Mouse (Mus musculus) heart, adult 9 months (tissue): ENCODE data around the gene B3galt1.

Source experiments
- DNase-seq, 2 experiments: peaks; one replicate each; pipeline ENCODE4 v3.0.0; 2022; ENCODE audit warnings: low spot score in 2 of 2

The B3galt1 gene

DNA sequence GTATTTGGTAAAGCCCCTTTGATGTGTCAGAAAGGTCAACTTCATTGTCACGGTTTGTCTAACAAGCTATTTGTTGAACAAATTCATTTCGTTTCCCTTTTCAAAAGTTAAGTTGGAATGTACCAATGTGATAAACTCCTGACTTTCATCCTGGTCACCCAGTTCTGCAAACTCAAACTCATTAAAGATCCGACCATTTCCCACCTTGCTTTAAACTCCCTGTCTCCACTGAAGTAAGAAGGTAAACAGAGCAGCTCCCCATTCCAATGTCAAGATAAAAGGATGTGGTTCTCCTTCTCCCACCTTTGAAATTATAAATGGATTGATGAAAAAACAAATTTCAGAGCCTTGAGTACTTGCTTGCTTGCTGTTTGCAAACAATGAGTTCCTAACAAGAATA is 487.6 kb downstream of the B3galt1 start:
- no peak for DNase-seq

DNA sequence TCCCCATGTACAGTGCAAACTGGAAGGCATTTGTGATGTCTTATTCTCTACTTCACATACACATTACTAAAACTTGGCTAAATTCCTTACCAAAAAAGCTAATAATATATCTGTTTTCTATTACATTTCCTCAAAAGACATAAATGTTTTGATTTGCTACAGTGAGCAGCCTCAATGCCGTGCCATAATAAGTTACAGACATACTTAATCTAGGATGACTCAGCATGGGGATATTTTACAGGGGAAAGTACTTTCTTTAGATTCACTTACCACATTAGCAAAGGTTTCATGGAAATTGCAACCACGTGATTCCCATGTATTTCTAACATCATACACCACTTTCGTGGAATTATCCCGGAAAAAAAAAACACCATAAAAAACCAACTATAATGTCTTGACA is 495.7 kb downstream of the B3galt1 start:
- DNase-seq, result no peak

DNA sequence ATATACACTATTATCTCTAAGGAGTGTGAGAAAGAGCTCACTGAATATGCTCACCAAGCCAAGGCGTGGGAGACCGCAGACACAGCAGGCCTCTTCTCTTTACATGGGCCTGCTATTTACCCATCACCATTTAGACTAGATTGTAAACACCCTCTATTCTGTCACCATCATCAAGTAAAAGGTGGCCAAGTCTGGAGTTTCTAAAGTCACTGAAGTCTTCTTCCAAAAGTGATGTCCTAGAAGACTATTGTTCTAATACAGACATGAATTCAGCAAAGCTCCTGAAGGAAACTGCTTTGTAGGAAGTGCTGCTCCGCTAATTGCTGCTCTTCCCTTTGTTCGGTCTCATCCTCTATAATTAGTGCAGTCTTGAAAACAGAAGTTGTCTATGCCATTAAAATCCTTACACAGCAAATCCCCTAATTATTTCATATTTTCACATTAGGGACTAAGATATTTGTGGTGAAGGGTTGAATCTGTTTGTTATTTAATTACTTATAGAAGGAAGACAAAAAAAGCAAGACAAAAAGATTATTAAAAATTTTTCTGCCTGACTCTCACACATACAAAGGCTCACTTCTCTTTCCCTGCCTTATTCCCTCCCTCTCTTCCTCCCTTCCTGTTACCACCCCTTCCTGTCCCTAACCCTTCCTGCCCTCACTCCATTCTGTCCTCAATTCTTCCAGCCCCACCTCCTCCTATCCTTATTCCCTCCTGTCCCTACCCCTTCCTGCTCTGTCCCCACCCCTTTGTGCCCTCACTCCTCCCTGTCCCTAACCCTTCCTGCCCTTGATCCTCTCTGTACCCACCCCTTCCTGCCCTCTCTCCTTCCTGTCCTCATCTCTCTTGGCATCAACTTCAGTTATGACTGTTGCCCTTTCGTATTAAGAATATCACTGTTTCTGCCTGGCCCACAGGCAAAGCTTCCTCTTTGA is 514.0 kb downstream of the B3galt1 start:
- DNase-seq, result no peak

DNA sequence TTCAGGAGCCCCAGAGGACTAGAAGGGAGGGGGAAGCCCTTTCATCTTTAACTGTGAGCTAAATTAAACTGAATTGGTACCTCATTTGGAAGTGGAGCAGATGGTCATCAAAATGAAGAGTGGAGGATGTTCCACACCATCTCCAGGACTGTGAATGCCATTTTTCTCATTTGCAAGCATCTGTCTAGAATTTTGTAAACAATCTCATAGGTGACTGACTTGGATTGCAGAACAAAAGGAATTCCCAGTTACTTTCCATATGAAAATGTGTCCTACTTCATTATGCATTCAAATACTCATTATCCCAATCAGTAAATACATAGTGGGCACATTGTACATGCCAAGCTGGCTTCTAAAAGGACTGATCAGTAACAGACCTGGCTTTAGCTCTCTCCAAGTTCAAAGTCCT is 515.2 kb downstream of the B3galt1 start:
- DNase-seq, result no peak

DNA sequence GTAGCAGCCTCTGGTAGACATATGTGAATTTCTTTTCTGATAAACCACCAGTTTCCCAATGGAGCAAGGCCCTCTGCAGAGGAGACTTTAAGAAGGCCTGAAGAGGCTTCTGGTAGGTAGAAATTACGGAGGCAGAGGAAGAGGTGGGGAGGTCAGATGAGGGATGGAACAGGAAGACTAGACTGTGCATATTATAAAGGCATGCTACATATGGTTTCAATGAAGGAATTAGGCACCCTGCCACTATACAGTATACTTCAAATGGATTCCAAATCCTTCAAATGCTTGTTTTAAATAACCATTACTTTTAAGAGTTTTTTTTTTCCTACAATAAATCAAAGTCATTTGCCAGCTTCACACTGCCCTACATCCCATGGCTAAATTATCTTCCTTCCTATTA is 518.8 kb downstream of the B3galt1 start:
- DNase-seq, result no peak

DNA sequence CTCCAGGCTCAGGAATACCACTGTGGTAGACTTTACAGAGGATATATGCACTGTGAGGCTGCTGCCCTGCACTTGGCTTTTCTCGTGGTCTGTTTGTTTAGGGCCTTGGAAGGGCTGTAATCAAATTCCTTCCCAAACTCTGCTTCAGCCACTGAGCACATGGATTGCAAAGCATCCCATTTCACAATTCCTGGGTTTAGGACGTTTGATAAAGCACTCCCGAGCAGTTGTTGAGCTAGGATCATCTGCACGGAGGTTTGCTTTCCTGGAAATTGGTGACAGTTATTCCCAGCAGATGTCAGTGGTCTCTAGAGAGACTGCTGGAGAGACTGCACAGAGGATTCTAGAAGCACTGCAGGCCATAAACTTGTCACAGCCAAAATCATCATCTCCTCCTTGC is 520.4 kb downstream of the B3galt1 start:
- no peak for DNase-seq

DNA sequence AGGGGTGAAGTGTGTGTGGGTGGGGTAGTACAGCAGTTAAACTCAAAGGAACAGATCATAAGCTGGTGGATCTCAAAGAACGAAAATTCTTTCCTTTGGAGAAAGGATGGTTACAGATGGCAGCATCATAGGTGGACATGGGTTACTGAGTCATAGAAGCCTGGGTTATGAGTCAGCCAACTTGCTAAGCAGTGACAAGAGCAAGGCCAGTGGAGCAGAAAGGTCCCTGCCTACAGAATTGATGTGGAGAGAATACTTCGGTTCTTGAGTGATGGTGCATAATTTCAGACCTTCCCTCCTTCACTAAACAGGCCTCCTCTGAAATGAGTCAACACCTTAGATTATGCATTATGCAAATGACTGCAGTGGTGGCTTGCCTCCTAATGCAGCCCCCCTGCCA is 525.9 kb downstream of the B3galt1 start:
- no peak for DNase-seq

DNA sequence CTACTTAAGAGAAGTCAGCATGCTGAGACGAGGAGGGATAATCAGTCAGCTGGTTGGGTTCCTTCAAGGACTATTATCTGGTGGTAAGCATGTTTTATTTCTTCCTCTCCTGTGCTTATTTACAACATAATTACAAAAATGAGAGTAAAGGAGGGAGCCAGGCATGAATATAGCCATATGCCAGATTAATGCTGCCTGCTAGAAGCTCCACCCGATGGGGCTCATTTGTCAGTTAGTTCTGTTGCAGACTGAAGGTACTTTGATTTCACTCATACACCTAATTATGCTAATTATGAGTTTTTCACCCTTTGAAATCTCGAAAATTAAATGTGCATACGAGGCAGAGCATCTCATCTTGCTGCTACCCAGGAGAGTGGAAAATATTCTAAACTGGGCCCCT is 539.0 kb downstream of the B3galt1 start:
- DNase-seq, result no peak

DNA sequence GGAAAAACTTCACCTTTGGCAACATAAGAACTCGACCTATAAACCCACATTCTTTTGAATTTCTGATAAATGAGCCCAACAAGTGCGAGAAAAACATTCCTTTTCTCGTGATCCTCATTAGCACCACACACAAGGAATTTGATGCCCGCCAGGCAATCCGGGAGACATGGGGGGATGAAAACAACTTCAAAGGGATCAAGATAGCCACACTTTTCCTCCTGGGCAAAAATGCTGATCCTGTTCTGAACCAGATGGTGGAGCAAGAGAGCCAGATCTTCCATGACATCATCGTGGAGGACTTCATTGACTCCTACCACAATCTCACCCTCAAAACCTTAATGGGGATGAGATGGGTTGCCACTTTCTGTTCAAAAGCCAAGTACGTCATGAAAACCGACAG is 552.4 kb downstream of the B3galt1 start:
- DNase-seq, result no peak

DNA sequence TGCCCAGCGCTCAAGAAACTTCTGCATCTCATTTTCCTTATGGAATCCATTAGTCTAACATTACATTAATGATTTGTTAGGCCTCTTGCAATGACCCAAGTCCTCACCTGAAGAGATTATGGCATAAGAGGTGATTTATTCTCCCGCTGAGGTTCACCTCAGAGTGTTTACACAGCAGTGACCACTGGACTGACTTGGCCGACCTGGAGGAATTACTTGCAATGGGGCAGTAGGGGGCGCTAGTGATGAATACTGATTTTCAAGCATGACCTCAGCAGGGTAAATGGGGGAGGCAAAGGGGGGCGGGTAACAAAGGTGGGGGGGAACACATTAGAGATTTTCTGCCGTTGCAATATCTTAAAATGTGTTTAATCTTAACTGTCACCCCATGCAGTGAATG is 559.1 kb downstream of the B3galt1 start:
- no peak for DNase-seq

DNA sequence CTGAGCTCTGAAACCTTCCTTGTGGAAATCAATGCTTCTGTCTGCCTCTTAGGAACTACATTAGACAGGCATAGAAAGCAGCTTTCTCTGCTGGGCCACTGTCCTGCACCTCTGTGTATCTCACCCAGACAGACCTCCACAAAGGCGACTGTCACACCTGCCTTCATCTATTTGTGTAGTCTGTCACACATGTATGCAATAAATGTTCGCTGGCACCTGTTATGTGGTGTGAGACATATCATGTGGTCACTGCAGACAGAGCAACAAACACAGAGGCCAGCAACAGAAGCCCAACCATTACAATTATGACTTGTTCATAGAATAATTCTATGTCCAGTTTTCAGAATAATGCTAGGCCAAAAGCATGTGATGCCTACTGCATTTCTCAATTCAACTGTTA is 575.4 kb downstream of the B3galt1 start:
- no peak for DNase-seq

DNA sequence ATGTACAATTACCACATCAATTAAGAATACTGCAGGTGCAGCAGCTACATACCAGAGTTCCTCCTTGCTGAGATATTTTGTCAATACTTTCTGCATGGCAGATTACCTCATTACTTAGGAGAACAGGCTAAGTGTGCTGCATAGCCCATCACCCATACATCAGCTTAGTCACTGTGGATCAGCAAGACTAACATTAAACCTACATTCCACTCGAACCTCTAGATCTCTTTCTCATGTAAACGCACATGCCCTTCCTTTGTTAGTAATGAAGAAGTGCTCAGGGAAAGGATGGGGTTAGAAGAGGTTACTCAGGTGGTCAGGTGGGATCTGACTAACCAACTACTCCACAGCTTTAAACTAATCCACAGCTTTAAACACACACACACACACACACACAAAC is 577.6 kb downstream of the B3galt1 start:
- no peak for DNase-seq

DNA sequence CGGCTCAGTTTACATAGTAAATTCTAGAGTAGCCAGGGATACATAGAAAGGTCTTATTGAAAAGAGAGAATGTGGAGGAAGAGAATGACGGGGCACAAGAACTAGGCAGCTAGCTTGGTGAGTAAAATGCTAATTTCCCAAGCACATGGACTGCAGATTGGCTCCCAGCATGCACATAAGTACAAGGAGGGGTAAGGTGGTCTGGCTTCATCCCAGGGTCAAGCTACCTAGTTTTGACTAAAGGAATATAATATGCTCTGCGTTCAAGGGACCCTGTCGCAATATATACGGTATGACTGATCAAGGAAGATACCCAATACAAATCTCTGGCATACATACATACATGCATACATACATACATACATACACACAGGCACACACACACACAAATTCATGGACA is 594.1 kb downstream of the B3galt1 start:
- no peak for DNase-seq

DNA sequence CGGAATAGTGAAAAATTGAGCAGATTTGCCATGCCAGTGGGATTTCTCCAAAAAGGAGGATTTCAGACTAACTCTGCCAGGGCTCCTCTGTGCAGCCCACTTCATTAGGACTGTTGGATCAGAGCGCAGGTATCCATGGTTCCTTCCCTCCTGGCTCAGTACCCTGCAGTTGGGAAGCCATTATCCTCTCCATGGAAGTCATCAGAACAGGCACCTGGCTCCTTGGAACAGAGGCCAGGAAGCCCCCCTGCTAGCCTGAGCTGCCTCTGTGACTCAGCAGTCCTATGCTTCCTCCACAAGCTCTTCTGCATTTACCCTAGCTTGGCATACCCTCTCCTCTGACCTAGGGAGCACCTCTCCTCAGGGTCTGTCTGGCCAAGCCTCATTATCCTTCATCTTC is 594.9 kb downstream of the B3galt1 start:
- DNase-seq, result no peak

DNA sequence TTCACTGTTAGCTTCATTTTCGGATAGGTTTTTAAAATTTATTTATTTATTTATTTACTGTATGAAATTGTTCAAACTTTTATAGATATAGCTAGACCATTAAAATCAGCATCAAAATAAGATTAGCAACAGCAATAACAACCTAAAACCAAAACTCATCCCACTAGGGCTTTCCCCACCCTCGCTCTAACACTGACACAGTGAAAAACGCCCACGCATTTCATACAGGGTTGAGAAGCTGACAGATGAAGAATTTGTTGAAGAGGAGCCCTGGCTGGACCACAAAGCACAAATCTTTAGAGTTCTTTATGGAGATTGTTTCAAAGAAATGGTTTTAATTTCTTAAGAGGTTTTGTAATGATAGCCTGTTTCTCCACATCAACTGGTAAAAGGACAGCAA is 596.3 kb downstream of the B3galt1 start:
- DNase-seq, result no peak

DNA sequence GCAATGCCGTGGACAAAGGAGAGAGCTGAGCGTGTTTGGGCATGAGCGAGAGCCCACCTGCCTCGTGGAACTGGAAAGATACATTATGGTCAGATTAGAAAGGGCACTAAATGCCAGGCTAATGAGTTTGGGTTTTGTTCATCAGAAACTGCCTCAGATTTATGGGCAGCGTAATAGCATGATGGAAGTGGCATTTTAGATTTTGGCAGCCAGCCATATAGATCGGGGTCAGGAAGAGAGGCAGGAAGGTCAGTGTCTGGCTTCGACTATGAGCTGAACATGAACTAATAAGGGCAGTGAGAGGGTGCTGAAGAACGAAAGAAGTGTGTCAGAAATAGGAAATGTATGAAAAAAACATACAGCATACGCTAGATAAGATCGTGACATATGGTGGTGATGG is 605.6 kb downstream of the B3galt1 start:
- DNase-seq, result no peak
